Mouse (Mus musculus) Patski (cell line): ENCODE measurements around the gene Amer2. TPM values are rescaled to one million over a fixed set of nuclear protein-coding genes. Genes with fewer than 3 reads are reported as not detected.

Source experiments
- ATAC-seq: fragments of 100-300 bp; one replicate; pipeline ENCODE4 v1.8.0; 2021
- CTCF ChIA-PET: fragments of 350-600 bp; sonication (Branson Sonifier 250); formaldehyde crosslinking; loops from one replicate; lab custom pipeline; 2022; ENCODE audit warnings: inconsistent platforms; lab: Charles Lee
- POLR2A ChIA-PET: fragments of 350-600 bp; sonication (Branson Sonifier 250); formaldehyde crosslinking; loops from one replicate; lab custom pipeline; 2022; ENCODE audit warnings: antibody characterized with exemption, inconsistent platforms; lab: Charles Lee
- DNase-seq: peaks from one replicate; pipeline ENCODE4 v3.0.0-alpha.2; 2011; ENCODE audit warnings: low read depth, low spot score
- H3K27me3 ChIP-seq: fragments of 371-371 bp; one replicate; pipeline ENCODE4 v1.5.1; 2021
- CTCF ChIP-seq: fragments of 100-300 bp; IDR thresholded peaks from one replicate; pipeline ENCODE4 v1.5.1; 2021
- in situ Hi-C: fragments of 300-500 bp; cut with MboI; formaldehyde crosslinking; loops from 3 replicates; pipeline ENCODE4 v1.11.1; 2018; ENCODE audit warnings: low pct_unique_long_range_greater_than_20kb, mixed read lengths
- polyA plus RNA-seq: library from polyadenylated mRNA; unstranded; gene quantifications from one replicate; pipeline ENCODE4 v1.2.3, GENCODE M21; 2021

Amer2 gene
- polyA plus RNA-seq, 1 experiment from 2014 or later, result 1.2 TPM

- ChIA-PET POLR2A (no interaction called here), CTCF (no interaction called here)
- in situ Hi-C loops, result no loop called here
- TF ChIP-seq CTCF, result no peak
- peaks cover under 1% of the 10 kb centered on the region for H3K27me3 ChIP-seq
- no peak for DNase-seq
- ATAC-seq, result no peak
These were observed 13.8 kb downstream of the Amer2 start for GRCm38 (mm10) chr14:60386591-60387501.

GRCm38 (mm10) chr14:60388332-60388731 lies 15.3 kb downstream of the Amer2 start:
- in situ Hi-C loops, result no loop called here
- POLR2A ChIA-PET, result no interaction called here
- no peaks in the 10 kb centered on the region for H3K27me3 ChIP-seq
- CTCF ChIA-PET, result no interaction called here
- no peak for DNase-seq
- TF ChIP-seq CTCF, result no peak
- no peak for ATAC-seq

- in situ Hi-C loops, result no loop called here
- no peaks in the 10 kb centered on the region for H3K27me3 ChIP-seq
- no peak for TF ChIP-seq CTCF
- POLR2A ChIA-PET, result no interaction called here
- CTCF ChIA-PET, result no interaction called here
- ATAC-seq (no peak), DNase-seq (no peak)
These were observed 19.1 kb downstream of the Amer2 start for GRCm38 (mm10) chr14:60392202-60392601.

- DNase-seq, result no peak
- POLR2A ChIA-PET, result no interaction called here
- H3K27me3 ChIP-seq, result peaks cover 2% of the 10 kb centered on the region
- in situ Hi-C loops, result no loop called here
- CTCF ChIA-PET, result interaction anchor here (1.7 kb wide), 1 partner anchor 11 kb away, joined by 3 read pairs; no protein-coding TSS in a partner anchor
- ATAC-seq, result no peak
- no peak for TF ChIP-seq CTCF
These were observed 24.3 kb downstream of the Amer2 start for GRCm38 (mm10) chr14:60397321-60397720.

- H3K27me3 ChIP-seq, result peaks cover 6% of the 10 kb centered on the region
- in situ Hi-C loops, result no loop called here
- TF ChIP-seq CTCF, result no peak
- ATAC-seq, result no peak
- POLR2A ChIA-PET, result no interaction called here
- CTCF ChIA-PET, result no interaction called here
- DNase-seq, result no peak
These were observed 25.8 kb downstream of the Amer2 start for GRCm38 (mm10) chr14:60398861-60399260.

- in situ Hi-C loops, result no loop called here
- no peak for ATAC-seq
- ChIA-PET CTCF (no interaction called here), POLR2A (no interaction called here)
- H3K27me3 ChIP-seq, result peaks cover 17% of the 10 kb centered on the region
- no peak for TF ChIP-seq CTCF
- no peak for DNase-seq
These were observed 30.2 kb downstream of the Amer2 start for GRCm38 (mm10) chr14:60403228-60403627.

GRCm38 (mm10) chr14:60405829-60406228 lies 32.8 kb downstream of the Amer2 start:
- TF ChIP-seq CTCF, result no peak
- in situ Hi-C loops, result no loop called here
- CTCF ChIA-PET, result no interaction called here
- DNase-seq (no peak), ATAC-seq (no peak)
- POLR2A ChIA-PET, result no interaction called here
- peaks cover 17% of the 10 kb centered on the region for H3K27me3 ChIP-seq

GRCm38 (mm10) chr14:60406543-60406942 lies 33.5 kb downstream of the Amer2 start:
- no peak for TF ChIP-seq CTCF

GRCm38 (mm10) chr14:60407319-60407718 lies 34.3 kb downstream of the Amer2 start:
- TF ChIP-seq CTCF, result no peak
- DNase-seq (no peak), ATAC-seq (no peak)
- POLR2A ChIA-PET, result no interaction called here
- peaks cover 15% of the 10 kb centered on the region for H3K27me3 ChIP-seq
- CTCF ChIA-PET, result no interaction called here
- in situ Hi-C loops, result no loop called here

More at GRCm38 (mm10) chr14:60406543-60406942, 33.5 kb downstream of the Amer2 start:
- DNase-seq (no peak), ATAC-seq (no peak)
- in situ Hi-C loops, result no loop called here
- POLR2A ChIA-PET, result no interaction called here
- H3K27me3 ChIP-seq, result peaks cover 17% of the 10 kb centered on the region
- CTCF ChIA-PET, result no interaction called here

GRCm38 (mm10) chr14:60409702-60410491 lies 36.8 kb downstream of the Amer2 start:
- ChIA-PET POLR2A (no interaction called here), CTCF (no interaction called here)
- TF ChIP-seq CTCF, result no peak
- DNase-seq (no peak), ATAC-seq (peak; percentile 76)
- in situ Hi-C loops, result no loop called here
- H3K27me3 ChIP-seq, result peaks cover 9% of the 10 kb centered on the region

GRCm38 (mm10) chr14:60411229-60411628 lies 38.2 kb downstream of the Amer2 start:
- in situ Hi-C loops, result no loop called here
- DNase-seq, result no peak
- POLR2A ChIA-PET, result no interaction called here
- ATAC-seq, result no peak
- CTCF ChIA-PET, result no interaction called here
- peaks cover 9% of the 10 kb centered on the region for H3K27me3 ChIP-seq
- TF ChIP-seq CTCF, result no peak
